Mouse (Mus musculus) layer of hippocampus, adult 2 months (tissue): ENCODE data around the gene Mfsd4b2. TPM values are rescaled to one million over a fixed set of nuclear protein-coding genes. Genes with fewer than 3 reads are reported as not detected.
"Not testable (repeated sequence)": the region's sequence is repeated elsewhere in the genome, so short reads cannot be mapped to it uniquely, and the experiment has no call there.

Experiments
- DNase-seq, 2 experiments: peaks; one replicate each; pipeline ENCODE4 v3.0.0; 2022; ENCODE audit warnings: low spot score in 2 of 2
- H3K27ac ChIP-seq: fragments of 200-600 bp; 2 replicates; pipeline ENCODE4 v1.8.1; 2022
- H3K4me3 ChIP-seq: fragments of 200-600 bp; 2 replicates; pipeline ENCODE4 v1.8.1; 2022; ENCODE audit warnings: mild to moderate bottlenecking
- CTCF ChIP-seq: fragments of 200-600 bp; conservative IDR thresholded peaks from 2 replicates; pipeline ENCODE4 v1.8.1; 2022; ENCODE audit warnings: antibody characterized with exemption, mild to moderate bottlenecking, moderate library complexity
- long read RNA-seq, 2 experiments: library from polyadenylated mRNA; stranded (forward); transcript quantifications; one replicate each; pipeline ENCODE4 v2.0.0; 2021; ENCODE audit warnings: borderline mapping rate in 2 of 2
- total RNA-seq, 2 experiments: library from RNA; stranded (reverse); gene quantifications; 2 replicates each; pipeline ENCODE4 v1.2.3; 2021

Gene Mfsd4b2
- total RNA-seq, result under 1 TPM; 0.22 to 0.23 TPM
- long read RNA-seq, experiment 1, result 0 reads
- long read RNA-seq, experiment 2, result 0 reads

- 0 out of 2 replicates have a peak, but pooled peaks have one; percentile 6 for TF ChIP-seq CTCF
- H3K4me3 ChIP-seq, result peak within 1 kb of the TSS; percentile 36
- H3K27ac ChIP-seq, result no peak within 1 kb of the TSS
- DNase-seq, result no peak
These were observed at the start of gene Mfsd4b2 for GRCm38 (mm10) chr10:39926616-39927139. TSS of gene Mfsd4b2 (minus strand) at chr10:39926923.

- Histone ChIP-seq H3K27ac (no peak overlapping the region), H3K4me3 (no peak overlapping the region)
- no peak for TF ChIP-seq CTCF
- DNase-seq, result no peak
These were observed 49.0 kb upstream of the Mfsd4b2 start for GRCm38 (mm10) chr10:39975771-39976170.

DNA sequence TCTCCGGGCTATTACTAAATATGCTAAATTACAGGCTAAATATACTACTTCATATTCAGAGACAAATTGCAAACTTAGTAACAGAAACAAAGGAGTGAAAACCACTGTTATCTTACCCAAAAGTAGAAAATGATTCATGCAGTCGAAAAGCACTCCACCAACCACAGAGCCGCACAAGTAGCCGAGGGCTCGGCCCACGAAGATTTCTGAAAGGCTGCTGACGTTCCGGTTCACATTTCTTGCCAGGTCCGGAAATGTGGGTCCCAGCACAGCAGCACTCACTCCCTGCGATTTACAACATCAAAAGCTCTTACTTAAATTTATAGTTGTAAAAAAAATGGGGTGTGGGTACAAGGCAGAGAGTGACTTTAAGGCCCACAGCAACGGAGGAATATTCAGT is 48.3 kb upstream of the Mfsd4b2 start:
- Histone ChIP-seq H3K27ac (no peak overlapping the region), H3K4me3 (no peak overlapping the region)
- DNase-seq, result no peak
- TF ChIP-seq CTCF, result no peak

DNA sequence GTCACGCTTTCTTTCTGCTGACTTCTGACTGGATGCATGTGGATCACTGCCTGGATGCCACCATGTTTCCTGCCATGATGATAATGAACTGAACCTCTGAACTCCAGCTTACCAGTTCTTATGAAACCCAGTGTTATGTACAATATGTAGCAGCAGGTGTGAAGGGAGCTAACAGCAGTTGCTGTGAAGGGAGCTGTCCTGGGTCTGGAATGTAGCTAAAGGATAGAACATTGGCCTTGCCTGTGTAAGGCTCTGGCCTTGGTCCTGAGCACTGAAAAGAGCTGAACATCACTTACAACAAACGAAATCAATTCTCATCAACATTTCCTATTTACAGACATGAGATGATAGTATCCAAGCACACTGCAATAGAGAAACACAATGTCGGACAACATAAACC is 40.8 kb upstream of the Mfsd4b2 start:
- Histone ChIP-seq H3K27ac (no peak overlapping the region), H3K4me3 (no peak overlapping the region)
- no peak for DNase-seq
- TF ChIP-seq CTCF, result no peak

DNA sequence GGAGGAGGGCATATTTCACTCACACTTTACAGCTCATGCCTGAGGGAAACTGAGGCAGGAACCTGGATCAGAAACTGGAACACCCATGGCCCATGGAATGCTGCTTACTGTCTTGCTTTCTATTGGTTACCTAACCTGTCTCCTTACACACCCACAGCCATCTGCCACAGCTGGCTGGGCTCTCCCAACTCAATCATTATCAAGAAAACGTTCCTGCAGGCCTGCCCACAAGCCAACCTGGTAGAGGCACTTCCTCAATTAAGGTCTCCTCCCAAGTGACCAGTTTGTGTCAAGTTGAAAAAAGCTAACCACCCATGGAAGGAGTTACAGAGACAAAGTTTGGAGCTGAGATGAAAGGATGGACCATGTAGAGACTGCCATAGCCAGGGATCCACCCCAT is 35.2 kb upstream of the Mfsd4b2 start:
- no peak for DNase-seq
- Histone ChIP-seq H3K27ac (no peak overlapping the region), H3K4me3 (no peak overlapping the region)
- no peak for TF ChIP-seq CTCF

- Histone ChIP-seq H3K4me3 (peak overlapping the region; percentile 88), H3K27ac (no peak overlapping the region)
- no peak for TF ChIP-seq CTCF
- DNase-seq, result no peak
These were observed 33.7 kb upstream of the Mfsd4b2 start for GRCm38 (mm10) chr10:39960441-39960822.

DNA sequence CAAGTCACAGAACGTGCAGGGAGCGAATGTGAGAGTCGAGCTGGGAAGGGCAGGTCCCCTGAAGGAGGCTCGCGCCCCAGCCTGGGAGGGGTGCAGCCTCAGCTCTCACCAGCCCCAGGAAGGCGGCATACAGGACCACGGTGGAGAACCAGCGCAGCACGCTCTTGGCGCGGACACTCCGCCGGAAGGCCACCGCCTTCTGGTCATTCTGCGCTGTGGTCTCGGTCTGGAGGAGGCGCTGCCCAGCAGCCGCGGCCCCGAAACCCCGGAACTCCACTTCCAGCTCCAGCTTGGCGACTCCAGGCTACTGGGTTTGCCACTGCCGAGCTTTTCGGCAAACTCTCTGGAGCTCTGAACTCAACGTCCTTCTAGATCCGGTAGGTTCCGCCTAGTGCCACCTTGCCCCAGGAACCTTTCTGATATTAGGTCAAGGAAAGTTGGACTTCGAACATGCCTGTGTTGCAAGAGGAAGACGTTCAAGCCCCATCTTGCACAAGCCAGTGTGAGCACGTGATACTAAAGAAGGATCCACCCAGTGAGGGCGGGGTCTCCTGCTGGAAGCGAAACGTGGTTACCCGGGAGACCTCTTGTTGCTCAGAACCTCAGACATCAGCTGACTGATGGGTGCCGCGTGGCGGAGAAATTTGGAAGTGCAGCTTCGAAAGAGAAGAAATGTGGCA is 33.2 kb upstream of the Mfsd4b2 start, which contains the start of gene Mfsd4b3:
Mfsd4b3 (minus strand) TSS at position 393 of the 680 bp plus-strand sequence.
- H3K27ac ChIP-seq, result peak within 1 kb of the TSS; percentile 79
- TF ChIP-seq CTCF, result peak; percentile 90

GRCm38 (mm10) chr10:39958266-39958665 is 31.5 kb upstream of the Mfsd4b2 start:
- H3K27ac ChIP-seq, result no peak overlapping the region
- peak; percentile 77 for TF ChIP-seq CTCF
- peak in 1 of 2 experiments; percentile 19 for DNase-seq
- no peak overlapping the region for H3K4me3 ChIP-seq

More for the DNA sequence above, 33.2 kb upstream of the Mfsd4b2 start, which contains the start of gene Mfsd4b3:
- H3K4me3 ChIP-seq, result peak within 1 kb of the TSS; percentile 88
- peak; percentile 88 to 93 for DNase-seq

DNA sequence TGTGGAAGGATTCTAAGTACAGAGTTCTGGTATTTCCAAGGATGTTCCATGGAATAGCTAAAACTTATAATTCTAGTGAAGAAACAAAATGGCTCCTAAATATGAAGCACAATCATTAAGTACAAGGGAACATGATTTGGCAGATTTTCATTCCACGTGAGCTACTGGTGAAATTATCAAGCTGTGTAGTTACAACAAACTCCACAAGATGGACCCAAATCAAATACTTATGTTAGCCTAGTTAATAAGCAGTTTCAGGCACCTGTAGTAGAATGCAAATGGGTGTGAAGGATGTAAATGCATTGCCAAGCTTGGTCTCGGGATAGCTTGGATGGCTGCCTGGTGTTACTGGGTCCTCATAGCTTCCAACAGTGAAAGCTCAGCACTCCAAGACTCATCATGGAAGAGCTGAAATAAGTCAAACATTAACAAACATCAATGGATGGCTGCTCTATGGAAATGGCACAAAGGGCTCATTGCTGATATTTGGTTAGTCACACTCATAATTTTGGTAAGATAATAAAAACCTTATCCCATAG is 29.7 kb upstream of the Mfsd4b2 start:
- H3K27ac ChIP-seq, result no peak overlapping the region
- no peak for DNase-seq
- TF ChIP-seq CTCF, result peak; percentile 47
- no peak overlapping the region for H3K4me3 ChIP-seq

GRCm38 (mm10) chr10:39955163-39955562 is 28.4 kb upstream of the Mfsd4b2 start:
- no peak for TF ChIP-seq CTCF
- no peak for DNase-seq
- no peak overlapping the region for H3K27ac ChIP-seq
- no peak overlapping the region for H3K4me3 ChIP-seq

DNA sequence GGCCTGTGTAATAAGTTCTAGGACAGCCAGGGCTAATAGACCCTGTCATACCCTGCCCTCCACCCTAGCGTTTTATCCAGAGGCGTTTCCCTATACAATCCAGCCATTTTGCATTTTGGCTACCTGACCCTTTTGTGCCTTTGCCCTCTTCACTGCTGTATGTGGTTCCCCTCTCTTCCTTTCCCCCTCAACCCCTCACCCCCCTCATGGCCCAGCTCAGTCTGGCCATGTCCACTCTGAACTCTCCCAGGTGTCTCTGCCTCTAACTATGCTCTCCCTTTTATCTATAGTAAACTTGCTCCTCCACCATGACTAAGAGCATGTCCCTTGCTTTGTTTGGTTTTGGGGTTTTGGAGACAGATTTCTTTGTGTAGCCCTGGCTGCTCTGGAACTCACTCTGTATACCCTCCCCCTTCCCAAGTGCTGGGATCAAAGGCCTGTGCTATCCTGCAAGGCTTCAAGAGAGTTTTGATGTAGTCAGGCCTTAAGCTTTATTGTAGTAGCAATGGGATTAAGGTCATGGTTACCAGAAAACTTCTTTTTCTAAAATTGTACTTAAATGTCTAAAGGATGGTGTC is 22.7 kb upstream of the Mfsd4b2 start:
- no peak overlapping the region for H3K27ac ChIP-seq
- TF ChIP-seq CTCF, result no peak
- no peak overlapping the region for H3K4me3 ChIP-seq
- DNase-seq, result no peak

- H3K27ac ChIP-seq, result not testable (repeated sequence)
These were observed 20.5 kb upstream of the Mfsd4b2 start for GRCm38 (mm10) chr10:39947195-39947594.

GRCm38 (mm10) chr10:39936553-39936952 is 9.8 kb upstream of the Mfsd4b2 start:
- no peak overlapping the region for H3K4me3 ChIP-seq
- H3K27ac ChIP-seq, result no peak overlapping the region
- no peak for TF ChIP-seq CTCF
- DNase-seq, result no peak

More at GRCm38 (mm10) chr10:39947195-39947594, 20.5 kb upstream of the Mfsd4b2 start:
- H3K4me3 ChIP-seq, DNase-seq: not testable (repeated sequence)

- H3K4me3 ChIP-seq, H3K27ac ChIP-seq, DNase-seq: not testable (repeated sequence)
These were observed 2.2 kb downstream of the Mfsd4b2 start for GRCm38 (mm10) chr10:39924556-39924955.
